Mouse (Mus musculus) layer of hippocampus, postnatal 25 days (tissue): ENCODE measurements around the gene Pygo2. TPM values are rescaled to one million over a fixed set of nuclear protein-coding genes. Genes with fewer than 3 reads are reported as not detected.
A peak's percentile ranks its signal among the peaks of the same experiment; 100 is the strongest.

ENCODE experiments used
- DNase-seq, 2 experiments: peaks; one replicate each; pipeline ENCODE4 v3.0.0; 2022; ENCODE audit warnings: mixed read lengths in 2 of 2, low spot score in 1 of 2; ENCODE audit errors: extremely low spot score in 1 of 2
- total RNA-seq, 2 experiments: library from RNA; stranded (reverse); gene quantifications; 2 replicates each; pipeline ENCODE4 v1.2.3; 2021

Gene Pygo2
- total RNA-seq, 2 experiments from 2014 or later, result 55.4 to 59.7 TPM

- DNase-seq, result no peak
Measured at GRCm38 (mm10) chr3:89391663-89392511, 38.1 kb upstream of the Pygo2 start.

GRCm38 (mm10) chr3:89392871-89393311 is 37.1 kb upstream of the Pygo2 start:
- DNase-seq, result no peak

DNA sequence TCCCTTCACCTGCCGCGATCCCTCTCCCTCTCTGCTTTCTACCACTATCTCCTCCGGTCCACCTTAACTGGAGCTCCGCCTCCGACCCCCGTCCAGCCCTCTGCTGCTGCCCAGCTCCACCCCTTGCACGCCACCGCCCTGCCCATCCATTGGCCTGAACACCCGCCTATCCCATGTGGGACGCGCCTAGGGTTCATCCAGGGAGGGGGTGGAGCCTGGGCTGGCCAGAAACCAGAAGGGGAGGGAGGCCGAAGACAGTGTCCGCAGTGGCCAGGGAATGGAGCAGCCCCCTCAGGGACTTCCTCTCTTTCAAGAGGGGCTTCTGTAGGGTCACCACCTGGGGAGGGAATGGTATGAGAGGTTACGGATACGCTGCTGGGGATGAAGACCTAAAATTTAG is 36.4 kb upstream of the Pygo2 start:
- DNase-seq, result peak; percentile 73 to 85

- peak in 1 of 2 experiments; percentile 41 for DNase-seq
Measured at GRCm38 (mm10) chr3:89394006-89394893, 35.8 kb upstream of the Pygo2 start, which contains the start of gene Zbtb7b. TSS of gene Zbtb7b (minus strand) at chr3:89394776.

GRCm38 (mm10) chr3:89394894-89395256 is 35.1 kb upstream of the Pygo2 start:
- DNase-seq, result peak in 1 of 2 experiments; percentile 48

- no peak for DNase-seq
Measured at GRCm38 (mm10) chr3:89395419-89395805, 34.6 kb upstream of the Pygo2 start.

DNA sequence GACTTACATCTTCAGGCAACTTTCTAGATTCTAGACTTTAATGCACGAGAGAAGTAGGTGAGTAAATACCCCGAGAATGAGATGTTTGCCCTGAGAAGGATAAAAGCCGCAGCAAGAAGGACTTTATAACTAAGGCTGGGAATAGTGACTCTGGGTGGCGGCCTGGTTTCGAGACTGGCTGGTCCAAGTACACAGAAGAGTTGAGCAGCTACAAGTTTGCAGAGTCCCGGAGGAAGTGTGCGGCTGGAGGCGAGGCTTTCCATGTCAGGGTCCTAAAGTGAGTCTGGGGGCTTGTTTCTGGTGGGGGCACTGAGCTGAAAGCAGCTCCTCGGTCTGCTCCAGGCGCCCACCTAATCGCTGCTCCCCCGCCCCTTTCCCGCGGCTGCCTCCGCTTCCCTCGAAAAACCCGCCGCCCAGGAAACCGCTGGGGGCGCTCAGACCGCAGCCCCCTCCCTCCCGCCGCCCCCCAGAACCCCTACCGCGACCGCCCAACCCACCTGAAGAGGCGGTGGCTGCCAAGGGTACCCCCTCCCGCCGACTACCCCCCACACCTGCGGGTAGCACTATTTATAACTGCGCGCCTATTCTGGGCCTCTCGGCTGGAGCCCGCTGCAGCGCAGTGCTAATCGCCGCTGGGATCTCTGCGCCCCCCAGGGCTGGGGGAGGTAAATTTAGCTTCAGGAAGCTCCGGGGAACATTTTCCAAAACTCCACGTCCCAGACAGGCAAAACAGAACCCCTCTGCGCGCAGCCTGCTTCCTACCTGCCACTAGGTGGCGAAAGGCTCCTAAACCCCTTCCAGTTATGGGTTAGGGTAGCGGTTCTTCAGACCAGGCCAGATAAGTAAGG is 34.0 kb upstream of the Pygo2 start:
- DNase-seq, result peak in 1 of 2 experiments; percentile 53

DNA sequence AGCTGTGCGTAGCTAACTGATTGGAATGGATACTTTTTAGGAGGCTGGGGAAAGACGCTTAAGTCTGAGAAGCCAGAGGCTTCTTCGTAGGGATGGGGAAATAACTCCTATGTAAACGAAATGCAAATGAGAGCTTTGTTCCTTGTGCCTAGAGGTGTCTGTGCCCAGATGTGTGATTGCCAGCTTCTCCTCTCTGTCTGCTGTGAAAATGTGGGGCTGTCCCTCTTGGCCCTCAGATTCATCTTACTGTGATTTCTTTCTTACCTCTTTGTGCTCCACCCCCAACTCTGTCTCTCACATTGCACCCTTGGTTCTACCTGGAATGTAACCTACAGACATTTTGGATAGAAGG is 33.4 kb upstream of the Pygo2 start:
- no peak for DNase-seq

DNA sequence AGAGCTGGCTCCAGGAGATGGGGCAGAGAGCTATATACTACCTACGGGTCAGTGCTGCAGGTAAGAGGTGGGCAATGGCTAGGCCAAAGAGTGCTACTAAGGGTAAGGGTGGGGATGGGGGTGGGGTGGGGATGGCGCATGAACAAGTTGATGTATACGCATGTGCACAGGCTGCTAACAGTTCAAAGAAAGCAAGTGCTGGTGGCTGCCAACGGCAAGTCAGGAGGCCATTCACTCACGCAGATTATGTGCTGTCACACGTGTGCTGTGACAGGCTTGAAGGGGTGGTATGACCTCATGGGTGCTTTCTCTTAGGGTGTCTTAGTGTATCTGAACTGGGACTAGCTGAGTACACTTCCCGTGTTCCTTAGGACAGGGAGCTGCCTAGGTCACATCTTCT is 28.7 kb upstream of the Pygo2 start:
- DNase-seq, result no peak

DNA sequence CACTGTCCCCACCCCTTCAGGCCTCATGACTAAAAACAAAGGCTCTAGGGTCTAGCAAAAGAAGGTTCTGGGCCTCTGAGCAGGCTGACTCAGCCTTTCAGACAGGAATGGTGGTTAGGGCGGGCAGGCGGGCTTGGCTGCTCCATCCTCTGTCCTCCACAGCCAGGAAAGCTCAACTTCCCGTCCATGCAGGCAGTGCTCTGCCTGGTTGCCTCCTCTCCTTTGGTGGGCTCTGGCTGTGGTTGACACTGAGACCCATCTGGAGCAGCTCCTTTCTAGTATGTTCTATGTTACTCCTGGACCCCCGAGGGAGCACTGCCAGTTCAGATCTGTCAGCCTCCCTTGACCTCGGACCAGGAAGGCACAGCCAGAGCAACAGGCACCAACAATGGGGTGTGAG is 27.3 kb upstream of the Pygo2 start, which contains the start of gene Lenep:
Gene Lenep (minus strand): TSS at position 101 of the 400 bp plus-strand sequence.
- no peak for DNase-seq

- no peak for DNase-seq
Measured at GRCm38 (mm10) chr3:89406887-89407286, 23.1 kb upstream of the Pygo2 start.

GRCm38 (mm10) chr3:89408448-89408847 is 21.6 kb upstream of the Pygo2 start:
- no peak for DNase-seq

GRCm38 (mm10) chr3:89409701-89410100 is 20.3 kb upstream of the Pygo2 start:
- no peak for DNase-seq

GRCm38 (mm10) chr3:89410864-89411263 is 19.1 kb upstream of the Pygo2 start:
- DNase-seq, result no peak

GRCm38 (mm10) chr3:89411490-89412393 is 18.3 kb upstream of the Pygo2 start, which contains the start of gene Flad1:
TSS of gene Flad1 (minus strand) at chr3:89411870.
- DNase-seq, result peak; percentile 98 to 99

GRCm38 (mm10) chr3:89416158-89416557 is 13.9 kb upstream of the Pygo2 start:
- no peak for DNase-seq

DNA sequence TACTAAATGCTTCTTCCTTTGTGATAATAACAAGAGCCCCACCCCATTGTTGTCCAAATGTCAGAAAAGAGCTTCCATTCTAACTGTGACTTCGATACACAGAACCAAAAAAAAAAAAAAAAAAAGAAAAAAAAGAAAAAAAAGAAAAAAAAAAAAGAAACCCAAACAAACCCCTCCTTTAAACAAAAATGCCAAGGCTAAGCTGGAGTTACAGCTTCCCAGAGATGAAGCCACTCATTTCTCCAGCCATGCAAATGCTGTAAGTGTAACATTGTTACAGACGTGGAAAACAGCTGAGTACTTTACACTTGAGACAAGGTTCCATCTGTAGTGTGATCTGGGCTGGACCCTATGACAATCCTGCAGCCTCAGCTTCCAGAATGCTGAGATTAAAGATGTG is 12.9 kb upstream of the Pygo2 start:
- no peak for DNase-seq

DNA sequence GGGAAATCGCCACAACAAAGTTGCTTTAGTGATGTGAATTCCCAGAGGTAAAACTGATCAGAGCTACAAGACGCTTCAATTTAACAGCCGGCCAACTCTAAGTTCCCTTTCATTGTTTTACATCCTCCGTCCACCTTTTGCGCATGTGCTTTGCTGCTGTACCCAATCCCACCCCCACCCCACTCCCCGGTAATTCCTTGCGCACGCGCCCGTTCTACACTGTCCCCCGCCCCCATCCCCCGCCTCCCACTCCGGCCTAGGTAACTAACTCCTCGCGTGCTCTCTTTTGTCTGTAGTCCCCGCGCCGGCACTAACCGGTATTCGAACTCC is 12.2 kb upstream of the Pygo2 start:
- DNase-seq, result no peak

DNA sequence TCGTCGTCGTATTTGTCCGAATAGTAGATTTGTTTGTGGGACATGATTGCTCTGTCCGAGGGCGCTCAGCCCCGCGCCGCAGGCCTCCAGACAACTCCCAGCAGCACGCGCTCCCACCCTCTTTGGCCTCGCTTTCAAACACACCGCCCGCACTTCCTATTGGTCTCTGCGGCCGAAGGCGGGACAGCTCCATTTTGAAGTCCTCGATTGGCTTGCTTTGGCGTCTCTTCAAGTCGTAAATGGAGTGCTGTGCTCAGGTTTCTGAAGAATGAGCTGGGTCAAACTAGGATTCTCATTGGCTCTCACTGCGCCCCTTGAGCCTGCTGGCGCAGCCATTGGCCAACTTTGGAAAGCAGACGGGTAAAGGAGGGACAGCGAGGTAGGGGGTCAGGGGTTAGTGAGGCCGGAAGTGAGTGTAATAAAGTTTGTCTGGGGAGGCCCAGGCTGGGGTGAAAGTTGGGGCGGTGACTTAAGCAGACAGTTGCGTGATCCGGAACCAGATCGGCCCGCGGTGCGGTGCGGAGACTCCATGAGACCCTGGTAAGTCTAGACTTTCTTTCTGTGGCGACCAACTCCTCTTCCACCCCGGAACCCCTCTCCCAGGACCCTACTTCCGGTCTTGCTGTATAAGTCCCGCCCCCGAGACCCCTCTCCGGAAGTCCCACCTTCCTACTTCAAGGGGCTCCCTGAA is 11.7 kb upstream of the Pygo2 start, which contains the start of the genes Cks1b and Shc1:
Gene Cks1b (minus strand): TSS at position 214 of the 691 bp plus-strand sequence.
Gene Shc1 (plus strand): TSS at position 274 of the 691 bp plus-strand sequence.
- DNase-seq, result peak; percentile 68 to 70
